Mouse (Mus musculus): ENCODE data around the gene Kcmf1. TPM values are rescaled to one million over a fixed set of nuclear protein-coding genes. Genes with fewer than 3 reads are reported as not detected.

Gene Kcmf1
- polyA plus RNA-seq, 1 experiment from 2014 or later, result 40.7 TPM

GRCm38 (mm10) chr6:72891238-72891637 is 8.5 kb downstream of the Kcmf1 start:
- no peaks in the 10 kb centered on the region for H3K27me3 ChIP-seq (replicated peaks; ENCODE audit: control insufficient read depth, insufficient read depth, low read length)
- H3K9ac ChIP-seq (ENCODE audit: low read length), result no peak overlapping the region
- H3K4me1 ChIP-seq (replicated peaks; ENCODE audit: control insufficient read depth, insufficient read depth, low read length), result peaks cover 12% of the 10 kb centered on the region; the same call in 1 of the 2 replicates
- 0 out of 2 replicates have a peak, but pooled peaks cover 5% of the 10 kb centered on the region for H3K36me3 ChIP-seq (ENCODE audit: control insufficient read depth, insufficient read depth, low read length)
- ATAC-seq (replicated peaks; ENCODE audit: low FRiP score, low TSS enrichment, low read depth), result no peak
- no peaks in the 10 kb centered on the region for H3K9me3 ChIP-seq (ENCODE audit: control insufficient read depth, low read length)
- no peak overlapping the region for H3K4me3 ChIP-seq (ENCODE audit: low read depth, low read length)
- no peak for DNase-seq (ENCODE audit: low spot score)
- no peak overlapping the region for H3K27ac ChIP-seq (ENCODE audit: low read depth)
- no peak overlapping the region for H3K4me2 ChIP-seq (ENCODE audit: low read length)
- 87% methylated on average over 2 of the region's 2 CpGs for WGBS

- no peaks in the 10 kb centered on the region for H3K27me3 ChIP-seq (replicated peaks; ENCODE audit: control insufficient read depth, insufficient read depth, low read length)
- H3K27ac ChIP-seq (ENCODE audit: low read depth), result no peak overlapping the region
- H3K4me1 ChIP-seq (replicated peaks; ENCODE audit: control insufficient read depth, insufficient read depth, low read length), result peaks cover 16% of the 10 kb centered on the region
- no peak overlapping the region for H3K4me2 ChIP-seq (ENCODE audit: low read length)
- no peaks in the 10 kb centered on the region for H3K9me3 ChIP-seq (ENCODE audit: control insufficient read depth, low read length)
- no peak overlapping the region for H3K4me3 ChIP-seq (ENCODE audit: low read depth, low read length)
- no peaks in the 10 kb centered on the region for H3K36me3 ChIP-seq (ENCODE audit: control insufficient read depth, insufficient read depth, low read length)
- no peak overlapping the region for H3K9ac ChIP-seq (ENCODE audit: low read length)
- 87% methylated on average over 2 of the region's 2 CpGs for WGBS
- ATAC-seq (replicated peaks; ENCODE audit: low FRiP score, low TSS enrichment, low read depth) (no peak), DNase-seq (ENCODE audit: low spot score) (no peak)
These were observed 11.1 kb downstream of the Kcmf1 start for GRCm38 (mm10) chr6:72888655-72889054.

- H3K9ac ChIP-seq (ENCODE audit: low read length), result no peak overlapping the region
- no peak overlapping the region for H3K27ac ChIP-seq (ENCODE audit: low read depth)
- no peaks in the 10 kb centered on the region for H3K27me3 ChIP-seq (replicated peaks; ENCODE audit: control insufficient read depth, insufficient read depth, low read length)
- H3K4me1 ChIP-seq (replicated peaks; ENCODE audit: control insufficient read depth, insufficient read depth, low read length), result peaks cover 26% of the 10 kb centered on the region
- DNase-seq (ENCODE audit: low spot score) (no peak), ATAC-seq (replicated peaks; ENCODE audit: low FRiP score, low TSS enrichment, low read depth) (no peak)
- H3K36me3 ChIP-seq (ENCODE audit: control insufficient read depth, insufficient read depth, low read length), result no peaks in the 10 kb centered on the region
- H3K4me3 ChIP-seq (ENCODE audit: low read depth, low read length), result no peak overlapping the region
- no peak overlapping the region for H3K4me2 ChIP-seq (ENCODE audit: low read length)
- H3K9me3 ChIP-seq (ENCODE audit: control insufficient read depth, low read length), result no peaks in the 10 kb centered on the region
- WGBS, result 85% methylated on average over 1 of the region's 1 CpGs
These were observed 14.5 kb downstream of the Kcmf1 start for GRCm38 (mm10) chr6:72885268-72885667.

- Histone ChIP-seq H3K27ac (ENCODE audit: low read depth) (no peak overlapping the region), H3K27me3 (replicated peaks; ENCODE audit: control insufficient read depth, insufficient read depth, low read length) (no peaks in the 10 kb centered on the region), H3K4me1 (replicated peaks; ENCODE audit: control insufficient read depth, insufficient read depth, low read length) (peaks cover 21% of the 10 kb centered on the region), H3K9me3 (ENCODE audit: control insufficient read depth, low read length) (no peaks in the 10 kb centered on the region), H3K4me3 (ENCODE audit: low read depth, low read length) (no peak overlapping the region), H3K4me2 (ENCODE audit: low read length) (no peak overlapping the region), H3K36me3 (ENCODE audit: control insufficient read depth, insufficient read depth, low read length) (no peaks in the 10 kb centered on the region), H3K9ac (ENCODE audit: low read length) (no peak overlapping the region)
- 87% methylated on average over 3 of the region's 3 CpGs for WGBS
- DNase-seq (ENCODE audit: low spot score), result no peak
- ATAC-seq (replicated peaks; ENCODE audit: low FRiP score, low TSS enrichment, low read depth), result no peak
These were observed 15.0 kb downstream of the Kcmf1 start for GRCm38 (mm10) chr6:72884767-72885166.

- no peaks in the 10 kb centered on the region for H3K9me3 ChIP-seq (ENCODE audit: control insufficient read depth, low read length)
- DNase-seq (ENCODE audit: low spot score) (no peak), ATAC-seq (replicated peaks; ENCODE audit: low FRiP score, low TSS enrichment, low read depth) (no peak; the same call in 1 of the 2 replicates)
- 54% methylated on average over 8 of the region's 8 CpGs for WGBS
- H3K4me2 ChIP-seq (ENCODE audit: low read length), result no peak overlapping the region
- no peak overlapping the region for H3K27ac ChIP-seq (ENCODE audit: low read depth)
- peaks cover 26% of the 10 kb centered on the region for H3K4me1 ChIP-seq (replicated peaks; ENCODE audit: control insufficient read depth, insufficient read depth, low read length)
- no peak overlapping the region for H3K4me3 ChIP-seq (ENCODE audit: low read depth, low read length)
- no peak overlapping the region for H3K9ac ChIP-seq (ENCODE audit: low read length)
- H3K36me3 ChIP-seq (ENCODE audit: control insufficient read depth, insufficient read depth, low read length), result no peaks in the 10 kb centered on the region
- H3K27me3 ChIP-seq (replicated peaks; ENCODE audit: control insufficient read depth, insufficient read depth, low read length), result no peaks in the 10 kb centered on the region
These were observed 16.9 kb downstream of the Kcmf1 start for GRCm38 (mm10) chr6:72882661-72883458.

GRCm38 (mm10) chr6:72882222-72882621 is 17.6 kb downstream of the Kcmf1 start:
- H3K27ac ChIP-seq (ENCODE audit: low read depth), result no peak overlapping the region
- no peaks in the 10 kb centered on the region for H3K27me3 ChIP-seq (replicated peaks; ENCODE audit: control insufficient read depth, insufficient read depth, low read length)
- H3K36me3 ChIP-seq (ENCODE audit: control insufficient read depth, insufficient read depth, low read length), result no peaks in the 10 kb centered on the region
- no peak overlapping the region for H3K9ac ChIP-seq (ENCODE audit: low read length)
- H3K4me1 ChIP-seq (replicated peaks; ENCODE audit: control insufficient read depth, insufficient read depth, low read length), result peaks cover 26% of the 10 kb centered on the region
- WGBS, result 92% methylated on average over 3 of the region's 3 CpGs
- no peaks in the 10 kb centered on the region for H3K9me3 ChIP-seq (ENCODE audit: control insufficient read depth, low read length)
- no peak overlapping the region for H3K4me2 ChIP-seq (ENCODE audit: low read length)
- DNase-seq (ENCODE audit: low spot score) (no peak), ATAC-seq (replicated peaks; ENCODE audit: low FRiP score, low TSS enrichment, low read depth) (no peak)
- H3K4me3 ChIP-seq (ENCODE audit: low read depth, low read length), result no peak overlapping the region

GRCm38 (mm10) chr6:72881619-72881979 is 18.2 kb downstream of the Kcmf1 start:
- DNase-seq (ENCODE audit: low spot score) (no peak), ATAC-seq (replicated peaks; ENCODE audit: low FRiP score, low TSS enrichment, low read depth) (no peak)
- no peak overlapping the region for H3K27ac ChIP-seq (ENCODE audit: low read depth)
- H3K36me3 ChIP-seq (ENCODE audit: control insufficient read depth, insufficient read depth, low read length), result no peaks in the 10 kb centered on the region
- peaks cover 26% of the 10 kb centered on the region for H3K4me1 ChIP-seq (replicated peaks; ENCODE audit: control insufficient read depth, insufficient read depth, low read length)
- H3K4me3 ChIP-seq (ENCODE audit: low read depth, low read length), result no peak overlapping the region
- H3K9ac ChIP-seq (ENCODE audit: low read length), result no peak overlapping the region
- 63% methylated on average over 1 of the region's 1 CpGs for WGBS
- H3K9me3 ChIP-seq (ENCODE audit: control insufficient read depth, low read length), result no peaks in the 10 kb centered on the region
- H3K4me2 ChIP-seq (ENCODE audit: low read length), result no peak overlapping the region
- no peaks in the 10 kb centered on the region for H3K27me3 ChIP-seq (replicated peaks; ENCODE audit: control insufficient read depth, insufficient read depth, low read length)

GRCm38 (mm10) chr6:72880913-72881618 is 18.7 kb downstream of the Kcmf1 start:
- no peak overlapping the region for H3K9ac ChIP-seq (ENCODE audit: low read length)
- no peak overlapping the region for H3K27ac ChIP-seq (ENCODE audit: low read depth)
- no peak overlapping the region for H3K4me2 ChIP-seq (ENCODE audit: low read length)
- 90% methylated on average over 9 of the region's 9 CpGs for WGBS
- no peaks in the 10 kb centered on the region for H3K9me3 ChIP-seq (ENCODE audit: control insufficient read depth, low read length)
- H3K4me3 ChIP-seq (ENCODE audit: low read depth, low read length), result no peak overlapping the region
- DNase-seq (ENCODE audit: low spot score) (no peak), ATAC-seq (replicated peaks; ENCODE audit: low FRiP score, low TSS enrichment, low read depth) (no peak)
- no peaks in the 10 kb centered on the region for H3K27me3 ChIP-seq (replicated peaks; ENCODE audit: control insufficient read depth, insufficient read depth, low read length)
- H3K4me1 ChIP-seq (replicated peaks; ENCODE audit: control insufficient read depth, insufficient read depth, low read length), result peaks cover 26% of the 10 kb centered on the region
- no peaks in the 10 kb centered on the region for H3K36me3 ChIP-seq (ENCODE audit: control insufficient read depth, insufficient read depth, low read length)

All from intestine, embryonic 14.5 days (tissue).